Mouse (Mus musculus) limb, embryonic 11.5 days (tissue): ENCODE results near the gene Hpcal1. TPM values are rescaled to one million over a fixed set of nuclear protein-coding genes. Genes with fewer than 3 reads are reported as not detected.

Experiments used
- polyA plus RNA-seq: library from polyadenylated mRNA; unstranded; fragments of >200 nt; fragmentation: Nextera tagmentation; extraction: Ambion mirVana; gene quantifications from 2 replicates; pipeline ENCODE4 v1.2.1, GENCODE M21; 2014

Hpcal1 gene
- polyA plus RNA-seq, 1 experiment from 2014 or later, result 31.1 TPM

Other genes with a start within 250 kb of the Hpcal1 start
- gene Odc1, start 146.1 kb upstream of the Hpcal1 start, polyA plus RNA-seq, result 293 and 304 TPM in 2 replicates